Mouse (Mus musculus) midbrain, postnatal 0 days (tissue): ENCODE results near the gene Memo1. TPM values are rescaled to one million over a fixed set of nuclear protein-coding genes. Genes with fewer than 3 reads are reported as not detected.
"Not testable (repeated sequence)": the region's sequence is repeated elsewhere in the genome, so short reads cannot be mapped to it uniquely, and the experiment has no call there.

Experiments
- ATAC-seq: fragments of 200-750 bp; cut with Nextera tagmentation; 2 replicates; pipeline ENCODE4 v1.8.0; 2017; ENCODE audit warnings: moderate number of reproducible peaks, mild to moderate bottlenecking, moderate TSS enrichment, moderate library complexity; ENCODE audit not compliant: low FRiP score
- DNase-seq: peaks from one replicate; pipeline ENCODE4 v3.0.0-alpha.2; 2015; ENCODE audit warnings: low spot score
- H3K27ac ChIP-seq: fragments of 300-500 bp; sonication (generic); 2 replicates; pipeline ENCODE4 v1.5.1; 2014; ENCODE audit warnings: low read depth, mild to moderate bottlenecking, low read length, mixed read lengths
- H3K27me3 ChIP-seq: fragments of 300-500 bp; sonication (generic); 2 replicates; pipeline ENCODE4 v1.6.1; 2014; ENCODE audit warnings: low read length, control low read depth, mixed read lengths; ENCODE audit not compliant: insufficient read depth
- H3K36me3 ChIP-seq: fragments of 300-500 bp; sonication (generic); 2 replicates; pipeline ENCODE4 v1.6.1; 2014; ENCODE audit warnings: low read length, control low read depth, mixed read lengths; ENCODE audit not compliant: insufficient read depth
- H3K4me1 ChIP-seq: fragments of 300-500 bp; sonication (generic); 2 replicates; pipeline ENCODE4 v1.6.1; 2014; ENCODE audit warnings: mild to moderate bottlenecking, control low read depth, antibody characterized with exemption, low read length, mixed read lengths; ENCODE audit not compliant: insufficient read depth
- H3K4me2 ChIP-seq: fragments of 300-500 bp; sonication (generic); 2 replicates; pipeline ENCODE4 v1.6.1; 2014; ENCODE audit warnings: low read depth, mild to moderate bottlenecking, low read length, mixed read lengths; ENCODE audit not compliant: poor library complexity, severe bottlenecking
- H3K4me3 ChIP-seq: fragments of 300-500 bp; sonication (generic); 2 replicates; pipeline ENCODE4 v1.5.1; 2014; ENCODE audit warnings: low read depth, mild to moderate bottlenecking, low read length, moderate library complexity
- H3K9ac ChIP-seq: fragments of 300-500 bp; sonication (generic); replicated peaks from 2 replicates; pipeline ENCODE4 v1.6.1; 2014; ENCODE audit warnings: mild to moderate bottlenecking, low read length, moderate library complexity, mixed read lengths; ENCODE audit not compliant: poor library complexity, severe bottlenecking
- H3K9me3 ChIP-seq: fragments of 300-500 bp; sonication (generic); 2 replicates; pipeline ENCODE4 v1.6.1; 2016; ENCODE audit warnings: low read length, control low read depth
- CTCF ChIP-seq: IDR thresholded peaks from 2 replicates; pipeline ENCODE4 v1.5.1; 2016; ENCODE audit warnings: antibody characterized with exemption, mild to moderate bottlenecking
- WGBS: fragments of 180-500 bp; shearing (Covaris S2); extraction: QIAGEN DNeasy Blood & Tissue Kit; methylation state at CpG from one replicate; pipeline ENCODE4 v1.1.7; 2014; 5-methylcytosine and 5-hydroxymethylcytosine counted together
- polyA plus RNA-seq: library from polyadenylated mRNA; unstranded; fragments of >200 nt; fragmentation: Nextera tagmentation; extraction: Ambion mirVana; gene quantifications from 2 replicates; pipeline ENCODE4 v1.2.1, GENCODE M21; 2015
- total RNA-seq: library from RNA; depleted of rRNA; stranded (reverse); fragments of >200 nt; gene quantifications from 2 replicates; pipeline ENCODE4 v1.2.3, GENCODE M21; 2014

The Memo1 gene
- total and polyA plus RNA-seq, 2 experiments from 2014 or later: 37.5 to 45.5 TPM

- H3K27ac ChIP-seq: no peak overlapping the region
- H3K9ac ChIP-seq: no peak overlapping the region
- TF ChIP-seq CTCF: no peak
- H3K4me2 ChIP-seq: no peak overlapping the region
- no peaks in the 10 kb centered on the region for H3K27me3 ChIP-seq
- H3K4me1 ChIP-seq: no peaks in the 10 kb centered on the region
- no peak for ATAC-seq
- no peaks in the 10 kb centered on the region for H3K36me3 ChIP-seq
- H3K4me3 ChIP-seq: no peak overlapping the region
- 48% methylated on average over 2 of the region's 2 CpGs for WGBS
- no peaks in the 10 kb centered on the region for H3K9me3 ChIP-seq
- DNase-seq: peak; percentile 78
Observed at GRCm38 (mm10) chr17:74195943-74196342, 99.4 kb downstream of the Memo1 start.

GRCm38 (mm10) chr17:74194755-74195154 is 100.6 kb downstream of the Memo1 start:
- Histone ChIP-seq H3K4me3 (no peak overlapping the region), H3K4me1 (no peaks in the 10 kb centered on the region), H3K9ac (no peak overlapping the region), H3K4me2 (no peak overlapping the region), H3K9me3 (no peaks in the 10 kb centered on the region), H3K27ac (no peak overlapping the region), H3K36me3 (no peaks in the 10 kb centered on the region), H3K27me3 (no peaks in the 10 kb centered on the region)
- TF ChIP-seq CTCF: no peak
- WGBS: 79% methylated on average over 9 of the region's 9 CpGs
- DNase-seq (no peak), ATAC-seq (no peak)

- no peak overlapping the region for H3K4me3 ChIP-seq
- WGBS: 78% methylated on average over 1 of the region's 1 CpGs
- DNase-seq: peak; percentile 27
- no peak for ATAC-seq
- H3K27ac ChIP-seq: no peak overlapping the region
- peak; percentile 64 for TF ChIP-seq CTCF
- no peak overlapping the region for H3K4me2 ChIP-seq
- no peaks in the 10 kb centered on the region for H3K27me3 ChIP-seq
- no peaks in the 10 kb centered on the region for H3K9me3 ChIP-seq
- no peaks in the 10 kb centered on the region for H3K36me3 ChIP-seq
- H3K4me1 ChIP-seq: no peaks in the 10 kb centered on the region
- no peak overlapping the region for H3K9ac ChIP-seq
Observed at GRCm38 (mm10) chr17:74193463-74193862, 101.9 kb downstream of the Memo1 start.

DNA sequence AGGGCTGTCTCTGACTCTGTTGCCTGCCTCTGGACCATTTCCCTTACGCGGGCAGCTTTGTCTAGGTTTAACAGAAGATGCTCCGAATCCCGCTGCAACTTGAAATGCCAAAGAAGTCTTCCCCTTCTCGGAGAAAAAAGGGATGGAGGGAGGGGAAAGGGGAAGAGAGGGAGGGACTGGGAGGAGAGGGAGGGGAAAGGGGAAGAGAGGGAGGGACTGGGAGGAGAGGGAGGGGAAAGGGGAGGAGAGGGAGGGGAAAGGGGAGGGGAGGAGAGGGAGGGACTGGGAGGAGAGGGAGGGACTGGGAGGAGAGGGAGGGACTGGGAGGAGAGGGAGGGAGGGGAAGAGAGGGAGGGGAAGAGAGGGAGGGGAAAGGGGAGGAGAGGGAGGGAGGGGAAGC is 103.9 kb downstream of the Memo1 start:
- Histone ChIP-seq H3K9ac (no peak overlapping the region), H3K27ac (no peak overlapping the region), H3K27me3 (no peaks in the 10 kb centered on the region), H3K9me3 (no peaks in the 10 kb centered on the region), H3K4me3 (no peak overlapping the region), H3K4me2 (no peak overlapping the region), H3K36me3 (no peaks in the 10 kb centered on the region), H3K4me1 (no peaks in the 10 kb centered on the region)
- ATAC-seq (no peak), DNase-seq (no peak)
- no peak for TF ChIP-seq CTCF
- WGBS: 75% methylated on average over 5 of the region's 5 CpGs

GRCm38 (mm10) chr17:74186197-74186596 is 109.1 kb downstream of the Memo1 start:
- Histone ChIP-seq H3K27ac (no peak overlapping the region), H3K36me3 (no peaks in the 10 kb centered on the region), H3K4me2 (no peak overlapping the region), H3K9me3 (no peaks in the 10 kb centered on the region), H3K4me3 (no peak overlapping the region), H3K27me3 (no peaks in the 10 kb centered on the region), H3K9ac (no peak overlapping the region), H3K4me1 (no peaks in the 10 kb centered on the region)
- DNase-seq (peak; percentile 28), ATAC-seq (no peak)
- no peak for TF ChIP-seq CTCF
- WGBS: 65% methylated on average over 5 of the region's 5 CpGs

DNA sequence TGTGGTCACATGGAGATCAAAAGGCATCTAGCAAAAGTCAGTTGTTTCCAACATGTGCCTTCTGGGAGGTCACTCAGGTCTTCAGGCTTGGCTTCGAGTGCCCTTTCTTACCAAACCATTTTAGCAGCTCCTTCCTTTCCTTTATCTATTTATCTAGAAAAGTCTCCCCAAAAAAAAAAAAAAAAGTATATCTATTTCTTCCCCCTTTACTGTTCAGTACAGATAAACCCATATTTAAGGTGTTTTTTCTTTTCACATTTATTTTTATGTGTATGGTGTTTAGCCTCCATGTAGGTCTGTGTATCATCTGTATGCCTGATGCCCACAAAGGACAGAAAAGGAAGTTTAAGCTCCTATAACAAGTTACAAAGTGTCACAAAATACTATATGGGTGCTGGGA is 110.6 kb downstream of the Memo1 start:
- Histone ChIP-seq H3K9me3 (no peaks in the 10 kb centered on the region), H3K27ac (no peak overlapping the region), H3K4me1 (no peaks in the 10 kb centered on the region), H3K4me2 (no peak overlapping the region), H3K27me3 (no peaks in the 10 kb centered on the region), H3K4me3 (no peak overlapping the region), H3K36me3 (no peaks in the 10 kb centered on the region), H3K9ac (no peak overlapping the region)
- 84% methylated on average over 1 of the region's 1 CpGs for WGBS
- DNase-seq (no peak), ATAC-seq (no peak)
- no peak for TF ChIP-seq CTCF

GRCm38 (mm10) chr17:74180889-74181288 is 114.4 kb downstream of the Memo1 start:
- no peak overlapping the region for H3K9ac ChIP-seq
- TF ChIP-seq CTCF: no peak
- no peaks in the 10 kb centered on the region for H3K36me3 ChIP-seq
- no peaks in the 10 kb centered on the region for H3K27me3 ChIP-seq
- no peak overlapping the region for H3K4me3 ChIP-seq
- DNase-seq (no peak), ATAC-seq (no peak)
- H3K27ac ChIP-seq: no peak overlapping the region
- H3K9me3 ChIP-seq: no peaks in the 10 kb centered on the region
- H3K4me1 ChIP-seq: no peaks in the 10 kb centered on the region
- no peak overlapping the region for H3K4me2 ChIP-seq

- H3K27me3 ChIP-seq, H3K27ac ChIP-seq, H3K4me3 ChIP-seq, H3K4me1 ChIP-seq, H3K9me3 ChIP-seq, ATAC-seq, H3K36me3 ChIP-seq, H3K4me2 ChIP-seq, DNase-seq, H3K9ac ChIP-seq: not testable (repeated sequence)
- WGBS: 94% methylated on average over 2 of the region's 2 CpGs
Observed at GRCm38 (mm10) chr17:74179640-74180039, 115.7 kb downstream of the Memo1 start.
